Mouse (Mus musculus) olfactory bulb, adult 2 months (tissue): ENCODE measurements around the gene Arhgef2.

Source experiments
- CTCF ChIP-seq: fragments of 200-500 bp; IDR thresholded peaks from 2 replicates; pipeline ENCODE4 v1.5.1; 2012; ENCODE audit warnings: low read depth, mild to moderate bottlenecking, low read length, moderate library complexity; ENCODE audit not compliant: insufficient read depth
- POLR2A ChIP-seq: fragments of 200-500 bp; IDR thresholded peaks from 2 replicates; pipeline ENCODE4 v1.6.1; 2012; ENCODE audit warnings: mild to moderate bottlenecking, low read depth, low read length, moderate library complexity; ENCODE audit not compliant: insufficient read depth

GRCm38 (mm10) chr3:88591950-88592731, 13.6 kb upstream of the Arhgef2 start:
- TF ChIP-seq CTCF (no peak), POLR2A (no peak)
